Mouse (Mus musculus): Measurements from ENCODE around the gene Gpcpd1. TPM values are rescaled to one million over a fixed set of nuclear protein-coding genes. Genes with fewer than 3 reads are reported as not detected.
A peak's percentile ranks its signal among the peaks of the same experiment; 100 is the strongest.

Gpcpd1 gene
- polyA plus RNA-seq, 2 experiments, result 34.6 to 43.4 TPM

- ATAC-seq (ENCODE audit: low FRiP score, low read depth), result no peak
Observed at GRCm38 (mm10) chr2:132613581-132614188, 26.2 kb upstream of the Gpcpd1 start.

GRCm38 (mm10) chr2:132611551-132612233 is 24.2 kb upstream of the Gpcpd1 start:
- no peaks in the 10 kb centered on the region for H3K36me3 ChIP-seq (ENCODE audit: control insufficient read depth, insufficient read depth, low read length)
- TF ChIP-seq POLR2A (IDR thresholded peaks at IDR 0.05; ENCODE audit: borderline replicate concordance, extremely low read depth, insufficient read depth, insufficient read length), result no peak
- no peaks in the 10 kb centered on the region for H3K27me3 ChIP-seq (ENCODE audit: control insufficient read depth, insufficient read depth, low read length)
- peaks cover 4% of the 10 kb centered on the region; the same call in 1 of the 2 replicates for H3K4me1 ChIP-seq (ENCODE audit: control insufficient read depth, insufficient read depth, low read length)
- no peak overlapping the region for H3K27ac ChIP-seq (replicated peaks; ENCODE audit: low read depth, low read length)
- no peak for DNase-seq (ENCODE audit: low spot score)
- no peak overlapping the region for H3K4me2 ChIP-seq (replicated peaks; ENCODE audit: low read depth, low read length, severe bottlenecking)
- no peak overlapping the region for H3K9ac ChIP-seq (ENCODE audit: low read depth, low read length, severe bottlenecking)
- WGBS, result 88% methylated on average over 4 of the region's 4 CpGs
- ATAC-seq (ENCODE audit: low FRiP score, low read depth), result no peak
- no peak overlapping the region for H3K4me3 ChIP-seq (replicated peaks; ENCODE audit: low read length)
- no peaks in the 10 kb centered on the region for H3K9me3 ChIP-seq (ENCODE audit: control insufficient read depth, low read length)

More at GRCm38 (mm10) chr2:132613581-132614188, 26.2 kb upstream of the Gpcpd1 start:
- WGBS, result 62% methylated on average over 5 of the region's 5 CpGs
- H3K4me3 ChIP-seq (replicated peaks; ENCODE audit: low read length), result no peak overlapping the region
- H3K9me3 ChIP-seq (ENCODE audit: control insufficient read depth, low read length), result no peaks in the 10 kb centered on the region
- H3K4me1 ChIP-seq (ENCODE audit: control insufficient read depth, insufficient read depth, low read length), result no peaks in the 10 kb centered on the region
- no peaks in the 10 kb centered on the region for H3K36me3 ChIP-seq (ENCODE audit: control insufficient read depth, insufficient read depth, low read length)
- no peaks in the 10 kb centered on the region for H3K27me3 ChIP-seq (ENCODE audit: control insufficient read depth, insufficient read depth, low read length)
- no peak overlapping the region for H3K9ac ChIP-seq (ENCODE audit: low read depth, low read length, severe bottlenecking)
- H3K27ac ChIP-seq (replicated peaks; ENCODE audit: low read depth, low read length), result no peak overlapping the region
- TF ChIP-seq POLR2A (IDR thresholded peaks at IDR 0.05; ENCODE audit: borderline replicate concordance, extremely low read depth, insufficient read depth, insufficient read length), result no peak
- no peak for DNase-seq (ENCODE audit: low spot score)
- no peak overlapping the region for H3K4me2 ChIP-seq (replicated peaks; ENCODE audit: low read depth, low read length, severe bottlenecking)

- Histone ChIP-seq H3K4me2 (replicated peaks; ENCODE audit: low read depth, low read length, severe bottlenecking) (no peak overlapping the region), H3K4me1 (ENCODE audit: control insufficient read depth, insufficient read depth, low read length) (peaks cover 4% of the 10 kb centered on the region; the same call in 1 of the 2 replicates), H3K27ac (replicated peaks; ENCODE audit: low read depth, low read length) (no peak overlapping the region), H3K9ac (ENCODE audit: low read depth, low read length, severe bottlenecking) (no peak overlapping the region), H3K36me3 (ENCODE audit: control insufficient read depth, insufficient read depth, low read length) (no peaks in the 10 kb centered on the region), H3K9me3 (ENCODE audit: control insufficient read depth, low read length) (no peaks in the 10 kb centered on the region), H3K4me3 (replicated peaks; ENCODE audit: low read length) (no peak overlapping the region), H3K27me3 (ENCODE audit: control insufficient read depth, insufficient read depth, low read length) (no peaks in the 10 kb centered on the region)
- no peak for TF ChIP-seq POLR2A (IDR thresholded peaks at IDR 0.05; ENCODE audit: borderline replicate concordance, extremely low read depth, insufficient read depth, insufficient read length)
- DNase-seq (ENCODE audit: low spot score), result peak; percentile 49
- no peak for ATAC-seq (ENCODE audit: low FRiP score, low read depth)
- WGBS, result 51% methylated on average over 10 of the region's 10 CpGs
Observed at GRCm38 (mm10) chr2:132607141-132608093, 19.9 kb upstream of the Gpcpd1 start.

GRCm38 (mm10) chr2:132605795-132606563 is 18.4 kb upstream of the Gpcpd1 start:
- Histone ChIP-seq H3K36me3 (ENCODE audit: control insufficient read depth, insufficient read depth, low read length) (no peaks in the 10 kb centered on the region), H3K4me3 (replicated peaks; ENCODE audit: low read length) (no peak overlapping the region), H3K4me1 (ENCODE audit: control insufficient read depth, insufficient read depth, low read length) (peaks cover 4% of the 10 kb centered on the region; the same call in 1 of the 2 replicates), H3K9me3 (ENCODE audit: control insufficient read depth, low read length) (no peaks in the 10 kb centered on the region), H3K9ac (ENCODE audit: low read depth, low read length, severe bottlenecking) (no peak overlapping the region), H3K27me3 (ENCODE audit: control insufficient read depth, insufficient read depth, low read length) (no peaks in the 10 kb centered on the region), H3K4me2 (replicated peaks; ENCODE audit: low read depth, low read length, severe bottlenecking) (no peak overlapping the region), H3K27ac (replicated peaks; ENCODE audit: low read depth, low read length) (no peak overlapping the region)
- no peak for ATAC-seq (ENCODE audit: low FRiP score, low read depth)
- DNase-seq (ENCODE audit: low spot score), result no peak
- 79% methylated on average over 5 of the region's 5 CpGs for WGBS
- TF ChIP-seq POLR2A (IDR thresholded peaks at IDR 0.05; ENCODE audit: borderline replicate concordance, extremely low read depth, insufficient read depth, insufficient read length), result no peak

All from limb, embryonic 14.5 days (tissue).